Mouse (Mus musculus) forebrain, embryonic 12.5 days (tissue): ENCODE measurements around the gene Il15ra. TPM values are rescaled to one million over a fixed set of nuclear protein-coding genes. Genes with fewer than 3 reads are reported as not detected.
A peak's percentile ranks its signal among the peaks of the same experiment; 100 is the strongest.

Experiments
- ATAC-seq: fragments of 200-750 bp; cut with Nextera tagmentation; 2 replicates; pipeline ENCODE4 v1.8.0; 2017; ENCODE audit warnings: moderate TSS enrichment; ENCODE audit not compliant: low FRiP score
- H3K27ac ChIP-seq: fragments of 300-500 bp; sonication (generic); 2 replicates; pipeline ENCODE4 v1.5.1; 2016; ENCODE audit warnings: mild to moderate bottlenecking
- H3K27me3 ChIP-seq: fragments of 300-500 bp; sonication (generic); 2 replicates; pipeline ENCODE4 v1.6.1; 2016; ENCODE audit warnings: mild to moderate bottlenecking
- H3K36me3 ChIP-seq: fragments of 300-500 bp; sonication (generic); replicated peaks from 2 replicates; pipeline ENCODE4 v1.6.1; 2016; ENCODE audit warnings: mild to moderate bottlenecking
- H3K4me1 ChIP-seq: fragments of 300-500 bp; sonication (generic); 2 replicates; pipeline ENCODE4 v1.6.1; 2016
- H3K4me2 ChIP-seq: fragments of 300-500 bp; sonication (generic); 2 replicates; pipeline ENCODE4 v1.6.1; 2016; ENCODE audit warnings: mild to moderate bottlenecking, moderate library complexity
- H3K4me3 ChIP-seq: fragments of 300-500 bp; sonication (generic); replicated peaks from 2 replicates; pipeline ENCODE4 v1.5.1; 2016; ENCODE audit warnings: mild to moderate bottlenecking
- H3K9ac ChIP-seq: fragments of 300-500 bp; sonication (generic); 2 replicates; pipeline ENCODE4 v1.6.1; 2016; ENCODE audit warnings: mild to moderate bottlenecking
- H3K9me3 ChIP-seq: fragments of 300-500 bp; sonication (generic); 2 replicates; pipeline ENCODE4 v1.6.1; 2016
- WGBS: fragments of 180-500 bp; shearing (Covaris S2); methylation state at CpG from one replicate; pipeline ENCODE4 v1.1.7; 2016; 5-methylcytosine and 5-hydroxymethylcytosine counted together
- polyA plus RNA-seq: library from polyadenylated mRNA; unstranded; fragments of >200 nt; fragmentation: Nextera tagmentation; extraction: Ambion mirVana; gene quantifications from 2 replicates; pipeline ENCODE4 v1.2.1, GENCODE M21; 2016

The Il15ra gene
- polyA plus RNA-seq, 1 experiment from 2014 or later: not detected

- no peaks in the 10 kb centered on the region for H3K4me1 ChIP-seq
- H3K9ac ChIP-seq: no peak overlapping the region
- 83% methylated on average over 4 of the region's 4 CpGs for WGBS
- H3K27me3 ChIP-seq: no peaks in the 10 kb centered on the region
- no peak for ATAC-seq
- H3K4me3 ChIP-seq: no peak overlapping the region
- no peak overlapping the region for H3K27ac ChIP-seq
- H3K4me2 ChIP-seq: no peak overlapping the region
- H3K36me3 ChIP-seq: no peaks in the 10 kb centered on the region
- H3K9me3 ChIP-seq: no peaks in the 10 kb centered on the region
Measured at GRCm38 (mm10) chr2:11714535-11714934, 9.4 kb downstream of the Il15ra start.

GRCm38 (mm10) chr2:11718573-11718972 is 13.5 kb downstream of the Il15ra start:
- Histone ChIP-seq H3K4me2 (no peak overlapping the region), H3K9me3 (no peaks in the 10 kb centered on the region), H3K9ac (no peak overlapping the region), H3K4me1 (no peaks in the 10 kb centered on the region), H3K4me3 (no peak overlapping the region), H3K27me3 (no peaks in the 10 kb centered on the region), H3K36me3 (no peaks in the 10 kb centered on the region), H3K27ac (no peak overlapping the region)
- ATAC-seq: no peak
- WGBS: 85% methylated on average over 2 of the region's 2 CpGs

GRCm38 (mm10) chr2:11722564-11722963 is 17.5 kb downstream of the Il15ra start:
- Histone ChIP-seq H3K27me3 (no peaks in the 10 kb centered on the region), H3K9me3 (no peaks in the 10 kb centered on the region), H3K4me3 (no peak overlapping the region), H3K36me3 (no peaks in the 10 kb centered on the region), H3K27ac (no peak overlapping the region), H3K4me2 (no peak overlapping the region), H3K9ac (no peak overlapping the region), H3K4me1 (no peaks in the 10 kb centered on the region)
- WGBS: 91% methylated on average over 9 of the region's 9 CpGs
- no peak for ATAC-seq

GRCm38 (mm10) chr2:11727574-11727973 is 22.5 kb downstream of the Il15ra start:
- WGBS: 94% methylated on average over 5 of the region's 5 CpGs
- Histone ChIP-seq H3K36me3 (no peaks in the 10 kb centered on the region), H3K9me3 (no peaks in the 10 kb centered on the region), H3K4me1 (no peaks in the 10 kb centered on the region), H3K27ac (no peak overlapping the region), H3K9ac (no peak overlapping the region), H3K4me2 (no peak overlapping the region), H3K4me3 (no peak overlapping the region), H3K27me3 (no peaks in the 10 kb centered on the region)
- no peak for ATAC-seq

- Histone ChIP-seq H3K4me3 (no peak overlapping the region), H3K36me3 (no peaks in the 10 kb centered on the region), H3K9me3 (no peaks in the 10 kb centered on the region), H3K4me1 (no peaks in the 10 kb centered on the region), H3K4me2 (no peak overlapping the region), H3K9ac (no peak overlapping the region), H3K27ac (no peak overlapping the region), H3K27me3 (no peaks in the 10 kb centered on the region)
- no peak for ATAC-seq
- 76% methylated on average over 3 of the region's 3 CpGs for WGBS
Measured at GRCm38 (mm10) chr2:11729091-11729490, 24.0 kb downstream of the Il15ra start.

GRCm38 (mm10) chr2:11732978-11733377 is 27.9 kb downstream of the Il15ra start:
- H3K4me2 ChIP-seq: no peak overlapping the region
- no peaks in the 10 kb centered on the region for H3K27me3 ChIP-seq
- H3K27ac ChIP-seq: no peak overlapping the region
- no peaks in the 10 kb centered on the region for H3K4me1 ChIP-seq
- H3K9me3 ChIP-seq: no peaks in the 10 kb centered on the region
- H3K4me3 ChIP-seq: no peak overlapping the region
- H3K36me3 ChIP-seq: peaks cover 2% of the 10 kb centered on the region; the same call in 1 of the 2 replicates
- H3K9ac ChIP-seq: no peak overlapping the region
- WGBS: 73% methylated on average over 5 of the region's 5 CpGs
- no peak for ATAC-seq

GRCm38 (mm10) chr2:11735853-11736252 is 30.8 kb downstream of the Il15ra start:
- 88% methylated on average over 6 of the region's 6 CpGs for WGBS
- Histone ChIP-seq H3K36me3 (peaks cover 18% of the 10 kb centered on the region), H3K9me3 (no peaks in the 10 kb centered on the region), H3K4me2 (no peak overlapping the region), H3K27ac (no peak overlapping the region), H3K4me3 (no peak overlapping the region), H3K4me1 (no peaks in the 10 kb centered on the region), H3K9ac (no peak overlapping the region), H3K27me3 (no peaks in the 10 kb centered on the region)
- ATAC-seq: no peak

- Histone ChIP-seq H3K9me3 (no peaks in the 10 kb centered on the region), H3K4me2 (no peak overlapping the region), H3K4me1 (no peaks in the 10 kb centered on the region), H3K27ac (no peak overlapping the region), H3K9ac (no peak overlapping the region), H3K36me3 (peaks cover 47% of the 10 kb centered on the region), H3K4me3 (no peak overlapping the region), H3K27me3 (no peaks in the 10 kb centered on the region)
- ATAC-seq: peak; percentile 49; the same call in 1 of the 2 replicates
- WGBS: 87% methylated on average over 3 of the region's 3 CpGs
Measured at GRCm38 (mm10) chr2:11738794-11739193, 33.7 kb downstream of the Il15ra start.

GRCm38 (mm10) chr2:11739516-11740051 is 34.5 kb downstream of the Il15ra start:
- 94% methylated on average over 4 of the region's 4 CpGs for WGBS

GRCm38 (mm10) chr2:11762541-11762940 is 57.5 kb downstream of the Il15ra start:
- Histone ChIP-seq H3K36me3 (peaks cover 99% of the 10 kb centered on the region), H3K27ac (no peak overlapping the region), H3K9me3 (no peaks in the 10 kb centered on the region), H3K4me2 (no peak overlapping the region), H3K4me3 (no peak overlapping the region), H3K4me1 (no peaks in the 10 kb centered on the region), H3K27me3 (no peaks in the 10 kb centered on the region), H3K9ac (no peak overlapping the region)
- WGBS: 88% methylated on average over 4 of the region's 4 CpGs
- ATAC-seq: no peak

More at GRCm38 (mm10) chr2:11739516-11740051, 34.5 kb downstream of the Il15ra start:
- no peaks in the 10 kb centered on the region for H3K9me3 ChIP-seq
- H3K27ac ChIP-seq: no peak overlapping the region
- no peak overlapping the region for H3K4me2 ChIP-seq
- ATAC-seq: no peak
- no peak overlapping the region for H3K4me3 ChIP-seq
- H3K27me3 ChIP-seq: no peaks in the 10 kb centered on the region
- H3K36me3 ChIP-seq: peaks cover 55% of the 10 kb centered on the region
- H3K4me1 ChIP-seq: no peaks in the 10 kb centered on the region
- H3K9ac ChIP-seq: no peak overlapping the region

GRCm38 (mm10) chr2:11765694-11766093 is 60.6 kb downstream of the Il15ra start:
- 86% methylated on average over 4 of the region's 4 CpGs for WGBS
- ATAC-seq: no peak
- Histone ChIP-seq H3K9me3 (no peaks in the 10 kb centered on the region), H3K4me3 (no peak overlapping the region), H3K4me2 (no peak overlapping the region), H3K36me3 (peaks cover 76% of the 10 kb centered on the region), H3K27me3 (no peaks in the 10 kb centered on the region), H3K4me1 (no peaks in the 10 kb centered on the region), H3K9ac (no peak overlapping the region), H3K27ac (no peak overlapping the region)

GRCm38 (mm10) chr2:11766485-11767160 is 61.5 kb downstream of the Il15ra start:
- WGBS: 69% methylated on average over 5 of the region's 5 CpGs
- ATAC-seq: no peak
- peaks cover 66% of the 10 kb centered on the region for H3K36me3 ChIP-seq

GRCm38 (mm10) chr2:11767161-11767545 is 62.1 kb downstream of the Il15ra start:
- Histone ChIP-seq H3K4me2 (no peak overlapping the region), H3K4me3 (no peak overlapping the region), H3K36me3 (peaks cover 61% of the 10 kb centered on the region), H3K27me3 (no peaks in the 10 kb centered on the region), H3K4me1 (no peaks in the 10 kb centered on the region), H3K9me3 (no peaks in the 10 kb centered on the region), H3K9ac (no peak overlapping the region), H3K27ac (no peak overlapping the region)
- 77% methylated on average over 10 of the region's 10 CpGs for WGBS
- ATAC-seq: no peak

More at GRCm38 (mm10) chr2:11766485-11767160, 61.5 kb downstream of the Il15ra start:
- Histone ChIP-seq H3K4me2 (no peak overlapping the region), H3K27ac (no peak overlapping the region), H3K4me1 (no peaks in the 10 kb centered on the region), H3K4me3 (no peak overlapping the region), H3K9ac (no peak overlapping the region), H3K27me3 (no peaks in the 10 kb centered on the region), H3K9me3 (no peaks in the 10 kb centered on the region)
